ENCODE assay signal across 8 mouse cellular contexts in the genomic region with DNA sequence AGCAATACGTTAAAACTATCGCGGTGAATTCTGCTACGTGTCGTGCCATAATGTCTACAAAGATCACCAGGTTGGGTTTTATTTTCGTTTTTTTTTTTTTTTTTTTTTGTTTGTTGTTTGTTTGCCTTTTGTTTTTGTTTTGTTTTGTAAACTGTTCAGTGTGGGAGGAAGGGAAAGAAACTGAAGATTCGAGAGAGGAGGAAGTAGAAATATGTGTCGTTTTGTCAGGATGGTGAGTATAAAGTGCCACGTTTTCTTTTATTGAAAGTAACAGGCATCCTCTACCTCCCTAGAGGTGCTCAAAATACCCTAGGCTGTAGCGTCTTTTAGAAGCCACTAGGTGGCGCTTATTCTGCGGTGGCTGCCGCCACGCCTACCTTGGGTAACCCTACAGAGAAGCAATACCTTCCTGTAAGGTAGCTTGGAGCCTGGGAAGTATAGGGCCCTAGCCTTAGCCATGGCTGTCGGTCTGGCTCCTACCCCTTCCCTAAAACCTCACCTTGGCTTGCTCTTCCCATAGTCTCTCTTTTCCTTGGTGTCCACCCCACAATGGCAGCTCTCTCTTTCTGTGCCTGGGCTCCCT.
A peak's percentile ranks its signal among the peaks of the same experiment; 100 is the strongest.
DNase-seq lines count a peak whose midpoint lies in the region; ATAC-seq and TF ChIP-seq lines count a peak whose summit lies in the region.

No protein-coding gene starts in this region.

- no peaks in the 10 kb centered on the region for H3K36me3 ChIP-seq in midbrain, postnatal 0 days (ENCODE audit: insufficient read depth, low read length)
- H3K36me3 ChIP-seq in limb, embryonic 10.5 days, result no peaks in the 10 kb centered on the region

- H3K4me2 ChIP-seq in midbrain, postnatal 0 days (ENCODE audit: low read depth, low read length, poor library complexity, severe bottlenecking), result no peak overlapping the region

- H3K27ac ChIP-seq in midbrain, postnatal 0 days (ENCODE audit: low read depth, low read length), result no peak overlapping the region
- no peak overlapping the region for H3K27ac ChIP-seq in limb, embryonic 10.5 days

- H3K4me1 ChIP-seq in midbrain, postnatal 0 days (ENCODE audit: insufficient read depth, low read length), result no peaks in the 10 kb centered on the region
- H3K4me1 ChIP-seq in limb, embryonic 10.5 days, result peaks cover 19% of the 10 kb centered on the region

- TF ChIP-seq CTCF in midbrain, postnatal 0 days (IDR thresholded peaks at IDR 0.05), result peak; percentile 48

- H3K4me3 ChIP-seq in midbrain, postnatal 0 days (ENCODE audit: low read depth, low read length), result no peak overlapping the region
- H3K4me3 ChIP-seq in limb, embryonic 10.5 days, result no peak overlapping the region

- no peaks in the 10 kb centered on the region for H3K27me3 ChIP-seq in midbrain, postnatal 0 days (ENCODE audit: insufficient read depth, low read length)
- no peaks in the 10 kb centered on the region for H3K27me3 ChIP-seq in limb, embryonic 10.5 days (ENCODE audit: low read depth, poor library complexity, severe bottlenecking)

- no peaks in the 10 kb centered on the region for H3K9me3 ChIP-seq in midbrain, postnatal 0 days (ENCODE audit: low read length)
- no peaks in the 10 kb centered on the region for H3K9me3 ChIP-seq in limb, embryonic 10.5 days (replicated peaks)

- DNase-seq in cerebellum, postnatal 10 days, result peak; percentile 7 to 28
- no peak for DNase-seq in cerebellum, adult 11 months
- peak; percentile 6 for DNase-seq in lung, postnatal 25 days (ENCODE audit: low spot score)
- no peak for DNase-seq in lung, postnatal 36 days
- DNase-seq in c-Kit-positive CD71-positive TER-119-negative erythroid progenitor cells, embryonic 14.5 days (ENCODE audit: low read depth), result peak; percentile 4
- no peak for DNase-seq in midbrain, postnatal 0 days (ENCODE audit: low spot score)
- no peak for DNase-seq in limb, embryonic 10.5 days (ENCODE audit: low spot score)
- no peak for DNase-seq in cerebellum, postnatal 36 days

- no peak overlapping the region for H3K9ac ChIP-seq in midbrain, postnatal 0 days (replicated peaks; ENCODE audit: low read length, poor library complexity, severe bottlenecking)

- no peak for ATAC-seq in midbrain, postnatal 0 days (ENCODE audit: low FRiP score)

- 33% methylated on average over 15 of the region's 15 CpGs for WGBS in midbrain, postnatal 0 days
- 23% methylated on average over 15 of the region's 15 CpGs for WGBS in limb, embryonic 10.5 days

Comparison
In these comparisons a context has a peak if more than half of its experiments do, and no peak if none do; other contexts are left out.
1. DNase-seq: peak in cerebellum, postnatal 10 days (2 of 2), lung, postnatal 25 days (single experiment) and c-Kit-positive CD71-positive TER-119-negative erythroid progenitor cells, embryonic 14.5 days (single experiment); none in cerebellum, adult 11 months (single experiment), lung, postnatal 36 days (single experiment), midbrain, postnatal 0 days (single experiment), limb, embryonic 10.5 days (single experiment) and cerebellum, postnatal 36 days (0 of 2).